Mouse (Mus musculus): ENCODE measurements at regions not wholly inside any gene's neighbourhood (a gene's known extent, or its start where the extent isn't known, plus 50 kb on each side); places are given as distances from the start of the nearest gene placed in this dataset.

DNA sequence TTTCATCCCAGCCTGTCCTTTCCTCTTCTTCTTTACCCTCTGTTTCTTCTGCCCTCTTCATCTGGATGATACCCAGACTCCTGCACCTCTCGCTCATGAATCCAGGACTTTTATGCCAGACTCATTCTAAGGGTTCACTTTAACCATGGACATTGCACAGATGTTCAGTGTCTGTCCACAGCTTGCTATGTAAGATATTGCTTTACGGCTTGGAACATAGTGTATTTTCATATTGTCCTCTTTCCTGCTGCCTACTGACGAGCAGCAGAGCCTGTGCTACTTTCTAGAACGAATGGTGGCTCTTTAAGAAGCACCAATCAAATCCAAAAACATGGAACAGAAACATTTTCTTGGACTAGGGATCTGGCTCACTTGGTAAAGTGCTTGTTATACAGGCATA lies 341.5 kb downstream of the En1 start:
- Histone ChIP-seq H3K27ac (replicated peaks; ENCODE audit: low read depth, low read length) (no peak overlapping the region), H3K27me3 (replicated peaks; ENCODE audit: control insufficient read depth, insufficient read depth, low read length) (no peaks in the 10 kb centered on the region), H3K36me3 (ENCODE audit: control insufficient read depth, insufficient read depth, low read length) (no peaks in the 10 kb centered on the region), H3K9me3 (ENCODE audit: control insufficient read depth, low read length) (no peaks in the 10 kb centered on the region), H3K9ac (ENCODE audit: low read depth, low read length) (no peak overlapping the region), H3K4me1 (ENCODE audit: control insufficient read depth, insufficient read depth, low read length) (no peaks in the 10 kb centered on the region), H3K4me3 (ENCODE audit: low read depth, low read length) (no peak overlapping the region), H3K4me2 (ENCODE audit: low read depth, low read length) (no peak overlapping the region)
- DNase-seq (ENCODE audit: low spot score) = no peak
- no peak for ATAC-seq (ENCODE audit: low read depth)
- 82% methylated on average over 4 of the region's 4 CpGs for WGBS

- DNase-seq (ENCODE audit: low spot score) = no peak
- WGBS = 94% methylated on average over 4 of the region's 4 CpGs
Measured at GRCm38 (mm10) chr1:120946349-120946748, 344.1 kb downstream of the En1 start.

DNA sequence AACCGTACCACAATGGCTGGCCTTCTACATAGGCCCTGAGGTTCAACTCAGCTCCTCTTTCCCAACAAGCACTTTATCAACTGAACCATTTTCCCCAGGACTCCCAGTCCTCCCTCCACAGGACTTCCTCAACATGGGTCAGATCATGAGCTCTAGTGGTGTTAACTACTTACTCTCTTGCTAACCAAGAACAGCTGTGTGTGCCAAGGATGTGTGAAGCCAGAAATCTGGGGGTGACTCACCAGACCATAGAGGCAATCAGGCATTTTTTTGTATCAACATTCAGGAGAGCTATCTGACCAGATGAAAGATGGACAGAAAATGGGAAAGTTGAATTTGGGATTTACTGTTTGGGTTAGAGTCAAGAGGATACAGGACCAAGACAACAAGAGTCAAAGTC lies 359.0 kb downstream of the En1 start:
- H3K9ac ChIP-seq (ENCODE audit: low read depth, low read length) = no peak overlapping the region
- ATAC-seq (ENCODE audit: low read depth) (no peak), DNase-seq (ENCODE audit: low spot score) (no peak)
- H3K36me3 ChIP-seq (ENCODE audit: control insufficient read depth, insufficient read depth, low read length) = no peaks in the 10 kb centered on the region
- H3K9me3 ChIP-seq (ENCODE audit: control insufficient read depth, low read length) = no peaks in the 10 kb centered on the region
- WGBS = 81% methylated on average over 1 of the region's 1 CpGs
- no peak overlapping the region for H3K4me3 ChIP-seq (ENCODE audit: low read depth, low read length)
- peaks cover 6% of the 10 kb centered on the region; the same call in 1 of the 2 replicates for H3K4me1 ChIP-seq (ENCODE audit: control insufficient read depth, insufficient read depth, low read length)
- H3K27ac ChIP-seq (replicated peaks; ENCODE audit: low read depth, low read length) = no peak overlapping the region
- no peak overlapping the region for H3K4me2 ChIP-seq (ENCODE audit: low read depth, low read length)
- H3K27me3 ChIP-seq (replicated peaks; ENCODE audit: control insufficient read depth, insufficient read depth, low read length) = no peaks in the 10 kb centered on the region

More at GRCm38 (mm10) chr1:120946349-120946748, 344.1 kb downstream of the En1 start:
- Histone ChIP-seq H3K4me2 (ENCODE audit: low read depth, low read length) (no peak overlapping the region), H3K27me3 (replicated peaks; ENCODE audit: control insufficient read depth, insufficient read depth, low read length) (no peaks in the 10 kb centered on the region), H3K4me1 (ENCODE audit: control insufficient read depth, insufficient read depth, low read length) (no peaks in the 10 kb centered on the region), H3K9me3 (ENCODE audit: control insufficient read depth, low read length) (no peaks in the 10 kb centered on the region), H3K36me3 (ENCODE audit: control insufficient read depth, insufficient read depth, low read length) (no peaks in the 10 kb centered on the region), H3K27ac (replicated peaks; ENCODE audit: low read depth, low read length) (no peak overlapping the region), H3K4me3 (ENCODE audit: low read depth, low read length) (no peak overlapping the region), H3K9ac (ENCODE audit: low read depth, low read length) (no peak overlapping the region)
- ATAC-seq (ENCODE audit: low read depth) = no peak

DNA sequence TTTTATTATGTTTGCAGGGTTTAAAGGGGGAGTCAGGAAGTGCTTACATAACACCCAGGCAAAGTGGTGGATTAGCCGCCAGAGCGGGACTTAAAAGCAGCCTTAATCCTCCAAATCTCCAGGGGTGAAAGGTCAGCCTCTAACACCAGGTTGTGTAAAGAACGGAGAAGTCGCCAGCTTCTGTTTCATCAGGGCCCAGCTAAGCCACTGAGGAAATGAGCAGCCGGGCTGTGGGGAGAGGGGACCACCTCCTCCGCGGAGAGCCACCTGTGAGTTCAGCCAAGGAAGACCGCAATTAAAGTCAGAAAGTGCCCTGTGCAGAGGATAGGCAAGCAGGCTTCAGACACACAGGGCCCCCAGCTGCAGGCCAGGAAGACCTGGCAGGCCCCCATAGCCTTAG lies 359.8 kb downstream of the En1 start:
- H3K4me3 ChIP-seq (ENCODE audit: low read depth, low read length) = no peak overlapping the region
- DNase-seq (ENCODE audit: low spot score) (peak; percentile 11), ATAC-seq (ENCODE audit: low read depth) (no peak)
- no peaks in the 10 kb centered on the region for H3K9me3 ChIP-seq (ENCODE audit: control insufficient read depth, low read length)
- WGBS = 6% methylated on average over 8 of the region's 8 CpGs
- H3K36me3 ChIP-seq (ENCODE audit: control insufficient read depth, insufficient read depth, low read length) = no peaks in the 10 kb centered on the region
- no peak overlapping the region for H3K9ac ChIP-seq (ENCODE audit: low read depth, low read length)
- H3K4me1 ChIP-seq (ENCODE audit: control insufficient read depth, insufficient read depth, low read length) = peaks cover 6% of the 10 kb centered on the region; the same call in 1 of the 2 replicates
- H3K27me3 ChIP-seq (replicated peaks; ENCODE audit: control insufficient read depth, insufficient read depth, low read length) = no peaks in the 10 kb centered on the region
- H3K27ac ChIP-seq (replicated peaks; ENCODE audit: low read depth, low read length) = no peak overlapping the region
- no peak overlapping the region for H3K4me2 ChIP-seq (ENCODE audit: low read depth, low read length)

GRCm38 (mm10) chr1:120963477-120964178 lies 361.4 kb downstream of the En1 start:
- H3K9ac ChIP-seq (ENCODE audit: low read depth, low read length) = peak overlapping the region; percentile 48
- peak overlapping the region; percentile 63 for H3K4me2 ChIP-seq (ENCODE audit: low read depth, low read length)
- ATAC-seq (ENCODE audit: low read depth) (peak; percentile 75; the same call in 1 of the 2 replicates), DNase-seq (ENCODE audit: low spot score) (peak; percentile 65)
- WGBS = 26% methylated on average over 14 of the region's 14 CpGs
- peaks cover 6% of the 10 kb centered on the region; the same call in 1 of the 2 replicates for H3K4me1 ChIP-seq (ENCODE audit: control insufficient read depth, insufficient read depth, low read length)
- H3K9me3 ChIP-seq (ENCODE audit: control insufficient read depth, low read length) = no peaks in the 10 kb centered on the region
- no peak overlapping the region for H3K27ac ChIP-seq (replicated peaks; ENCODE audit: low read depth, low read length)
- H3K27me3 ChIP-seq (replicated peaks; ENCODE audit: control insufficient read depth, insufficient read depth, low read length) = no peaks in the 10 kb centered on the region
- no peaks in the 10 kb centered on the region for H3K36me3 ChIP-seq (ENCODE audit: control insufficient read depth, insufficient read depth, low read length)
- H3K4me3 ChIP-seq (ENCODE audit: low read depth, low read length) = peak overlapping the region; percentile 35

DNA sequence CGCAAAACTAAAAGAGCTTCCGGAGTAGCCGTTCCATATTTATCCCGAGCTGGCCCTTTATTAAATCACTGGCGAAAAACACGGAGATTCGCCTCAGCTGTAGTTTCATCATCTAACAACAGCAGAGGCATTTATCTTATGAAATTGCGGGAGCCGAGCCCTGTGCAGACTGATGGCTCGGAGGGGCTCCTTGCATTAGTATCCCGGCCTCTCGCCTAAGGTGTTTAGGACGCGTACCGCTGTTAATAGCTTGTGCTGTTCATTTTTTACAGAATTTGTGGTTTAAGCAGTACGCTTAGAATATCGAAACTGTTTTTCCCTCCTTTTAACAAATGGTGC lies 361.9 kb downstream of the En1 start:
- Histone ChIP-seq H3K36me3 (ENCODE audit: control insufficient read depth, insufficient read depth, low read length) (no peaks in the 10 kb centered on the region), H3K27me3 (replicated peaks; ENCODE audit: control insufficient read depth, insufficient read depth, low read length) (0 out of 2 replicates have a peak, but pooled peaks cover 3% of the 10 kb centered on the region), H3K9me3 (ENCODE audit: control insufficient read depth, low read length) (no peaks in the 10 kb centered on the region), H3K27ac (replicated peaks; ENCODE audit: low read depth, low read length) (no peak overlapping the region), H3K4me3 (ENCODE audit: low read depth, low read length) (peak overlapping the region; percentile 35), H3K9ac (ENCODE audit: low read depth, low read length) (peak overlapping the region; percentile 48), H3K4me1 (ENCODE audit: control insufficient read depth, insufficient read depth, low read length) (peaks cover 6% of the 10 kb centered on the region; the same call in 1 of the 2 replicates), H3K4me2 (ENCODE audit: low read depth, low read length) (peak overlapping the region; percentile 63)
- 40% methylated on average over 17 of the region's 17 CpGs for WGBS
- DNase-seq (ENCODE audit: low spot score) (peak; percentile 19), ATAC-seq (ENCODE audit: low read depth) (no peak)

DNA sequence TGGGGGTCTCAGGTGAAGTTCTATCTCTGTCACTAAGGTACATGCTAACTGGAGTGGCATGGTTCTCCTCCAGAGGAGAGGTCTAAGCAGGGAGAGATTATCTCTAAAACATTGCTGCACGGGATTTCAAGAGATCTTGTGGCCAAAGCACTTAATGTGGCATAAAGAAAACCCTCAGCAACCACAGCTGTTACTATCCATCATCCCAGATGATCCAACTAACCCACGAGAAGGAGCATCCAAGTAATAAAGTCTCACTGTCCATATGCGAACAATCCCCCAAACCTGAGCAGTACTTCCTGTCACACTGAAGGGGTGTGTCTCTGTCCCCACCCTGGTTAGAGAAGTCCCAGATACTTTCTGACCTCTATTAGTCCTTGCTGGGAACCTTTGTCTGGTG lies 363.9 kb downstream of the En1 start:
- no peak for ATAC-seq (ENCODE audit: low read depth)
- Histone ChIP-seq H3K4me3 (ENCODE audit: low read depth, low read length) (no peak overlapping the region), H3K27me3 (replicated peaks; ENCODE audit: control insufficient read depth, insufficient read depth, low read length) (0 out of 2 replicates have a peak, but pooled peaks cover 4% of the 10 kb centered on the region), H3K36me3 (ENCODE audit: control insufficient read depth, insufficient read depth, low read length) (no peaks in the 10 kb centered on the region), H3K27ac (replicated peaks; ENCODE audit: low read depth, low read length) (no peak overlapping the region), H3K9ac (ENCODE audit: low read depth, low read length) (no peak overlapping the region), H3K9me3 (ENCODE audit: control insufficient read depth, low read length) (no peaks in the 10 kb centered on the region), H3K4me1 (ENCODE audit: control insufficient read depth, insufficient read depth, low read length) (peaks cover 6% of the 10 kb centered on the region; the same call in 1 of the 2 replicates), H3K4me2 (ENCODE audit: low read depth, low read length) (no peak overlapping the region)
- 62% methylated on average over 3 of the region's 3 CpGs for WGBS
- no peak for DNase-seq (ENCODE audit: low spot score)

DNA sequence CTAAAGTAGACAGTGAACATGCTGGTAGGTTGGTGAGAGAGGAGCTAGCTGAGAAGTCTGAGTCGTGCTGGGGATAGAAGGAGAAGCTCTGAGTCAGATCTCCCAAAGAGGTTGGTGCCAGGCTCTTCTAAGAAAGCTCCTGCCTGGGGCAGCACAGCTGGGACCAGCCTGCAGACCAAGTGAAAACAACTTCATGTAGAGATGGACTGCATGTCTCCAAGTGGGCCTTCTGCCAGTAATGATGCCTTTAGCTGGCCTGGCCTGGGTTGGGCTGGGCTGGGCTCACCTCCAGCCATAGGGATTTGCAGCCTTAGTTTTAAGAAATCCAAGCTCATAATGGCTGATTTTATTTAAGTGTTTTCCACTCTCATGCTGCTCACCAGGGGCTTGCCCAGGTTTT lies 357.7 kb downstream of the Insig2 start:
- Histone ChIP-seq H3K4me3 (ENCODE audit: low read depth, low read length) (no peak overlapping the region), H3K27me3 (replicated peaks; ENCODE audit: control insufficient read depth, insufficient read depth, low read length) (no peaks in the 10 kb centered on the region), H3K36me3 (ENCODE audit: control insufficient read depth, insufficient read depth, low read length) (no peaks in the 10 kb centered on the region), H3K9ac (ENCODE audit: low read depth, low read length) (no peak overlapping the region), H3K4me2 (ENCODE audit: low read depth, low read length) (no peak overlapping the region), H3K4me1 (ENCODE audit: control insufficient read depth, insufficient read depth, low read length) (no peaks in the 10 kb centered on the region), H3K9me3 (ENCODE audit: control insufficient read depth, low read length) (no peaks in the 10 kb centered on the region), H3K27ac (replicated peaks; ENCODE audit: low read depth, low read length) (no peak overlapping the region)
- DNase-seq (ENCODE audit: low spot score) (peak; percentile 27), ATAC-seq (ENCODE audit: low read depth) (no peak)
- WGBS = 94% methylated on average over 1 of the region's 1 CpGs

GRCm38 (mm10) chr1:121004535-121004934 lies 327.9 kb downstream of the Insig2 start:
- Histone ChIP-seq H3K4me1 (ENCODE audit: control insufficient read depth, insufficient read depth, low read length) (no peaks in the 10 kb centered on the region), H3K4me2 (ENCODE audit: low read depth, low read length) (no peak overlapping the region), H3K36me3 (ENCODE audit: control insufficient read depth, insufficient read depth, low read length) (no peaks in the 10 kb centered on the region), H3K9ac (ENCODE audit: low read depth, low read length) (no peak overlapping the region), H3K4me3 (ENCODE audit: low read depth, low read length) (no peak overlapping the region), H3K27ac (replicated peaks; ENCODE audit: low read depth, low read length) (no peak overlapping the region), H3K27me3 (replicated peaks; ENCODE audit: control insufficient read depth, insufficient read depth, low read length) (no peaks in the 10 kb centered on the region), H3K9me3 (ENCODE audit: control insufficient read depth, low read length) (peaks cover 6% of the 10 kb centered on the region; the same call in 1 of the 2 replicates)
- DNase-seq (ENCODE audit: low spot score) = no peak
- WGBS = 86% methylated on average over 7 of the region's 7 CpGs
- no peak for ATAC-seq (ENCODE audit: low read depth)

All from embryonic facial prominence, embryonic 14.5 days (tissue).